Mouse (Mus musculus) liver, embryonic 12.5 days (tissue): ENCODE results near the gene Palm2. TPM values are rescaled to one million over a fixed set of nuclear protein-coding genes. Genes with fewer than 3 reads are reported as not detected.

Experiments
- ATAC-seq: fragments of 200-750 bp; cut with Nextera tagmentation; 2 replicates; pipeline ENCODE4 v1.8.0; 2017; ENCODE audit warnings: moderate number of reproducible peaks, mild to moderate bottlenecking, moderate library complexity
- H3K27ac ChIP-seq: fragments of 300-500 bp; sonication (generic); 2 replicates; pipeline ENCODE4 v1.5.1; 2016; ENCODE audit warnings: mild to moderate bottlenecking
- H3K27me3 ChIP-seq: fragments of 300-500 bp; sonication (generic); replicated peaks from 2 replicates; pipeline ENCODE4 v1.6.1; 2016; ENCODE audit warnings: mild to moderate bottlenecking, moderate library complexity
- H3K36me3 ChIP-seq: fragments of 300-500 bp; sonication (generic); 2 replicates; pipeline ENCODE4 v1.6.1; 2016; ENCODE audit warnings: mild to moderate bottlenecking, moderate library complexity
- H3K4me1 ChIP-seq: fragments of 300-500 bp; sonication (generic); 2 replicates; pipeline ENCODE4 v1.6.1; 2016
- H3K4me2 ChIP-seq: fragments of 300-500 bp; sonication (generic); 2 replicates; pipeline ENCODE4 v1.6.1; 2016; ENCODE audit warnings: mild to moderate bottlenecking, moderate library complexity
- H3K4me3 ChIP-seq: fragments of 300-500 bp; sonication (generic); 2 replicates; pipeline ENCODE4 v1.5.1; 2016; ENCODE audit warnings: mild to moderate bottlenecking, moderate library complexity
- H3K9ac ChIP-seq: fragments of 300-500 bp; sonication (generic); 2 replicates; pipeline ENCODE4 v1.6.1; 2016; ENCODE audit warnings: mild to moderate bottlenecking, moderate library complexity
- H3K9me3 ChIP-seq: fragments of 300-500 bp; sonication (generic); replicated peaks from 2 replicates; pipeline ENCODE4 v1.6.1; 2016; ENCODE audit warnings: mild to moderate bottlenecking, moderate library complexity
- WGBS: fragments of 180-500 bp; shearing (Covaris S2); methylation state at CpG from one replicate; pipeline ENCODE4 v1.1.7; 2016; ENCODE audit not compliant: insufficient replicate concordance; 5-methylcytosine and 5-hydroxymethylcytosine counted together
- polyA plus RNA-seq: library from polyadenylated mRNA; unstranded; fragments of >200 nt; fragmentation: Nextera tagmentation; extraction: Ambion mirVana; gene quantifications from 2 replicates; pipeline ENCODE4 v1.2.1, GENCODE M21; 2016

Gene Palm2
- polyA plus RNA-seq, 1 experiment from 2014 or later = 0.23 TPM

DNA sequence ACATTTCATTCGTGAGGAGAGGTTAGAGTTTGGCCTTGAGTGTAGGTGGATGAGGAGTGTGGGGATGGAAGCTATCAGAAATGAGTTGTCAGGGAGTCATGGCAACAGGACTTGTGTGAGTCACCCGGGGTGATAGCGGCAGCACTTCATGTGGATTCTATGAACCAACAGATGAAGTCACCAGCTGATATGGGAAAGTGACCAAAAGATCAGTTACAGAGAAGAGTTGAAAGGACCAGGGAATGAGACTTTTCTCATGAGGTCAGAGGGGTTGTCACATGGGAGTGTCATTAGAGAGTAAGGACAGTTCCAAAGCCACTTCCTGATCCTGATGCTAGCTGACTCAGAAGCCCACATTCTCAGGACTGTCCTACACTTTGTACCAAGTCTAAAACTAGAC lies 172.2 kb downstream of the Palm2 start:
- no peak overlapping the region for H3K27ac ChIP-seq
- no peak overlapping the region for H3K4me3 ChIP-seq
- no peak overlapping the region for H3K4me2 ChIP-seq
- no peaks in the 10 kb centered on the region for H3K4me1 ChIP-seq
- no peaks in the 10 kb centered on the region for H3K36me3 ChIP-seq
- no peak for ATAC-seq
- H3K9me3 ChIP-seq = no peaks in the 10 kb centered on the region
- WGBS = 48% methylated on average over 3 of the region's 3 CpGs
- H3K9ac ChIP-seq = no peak overlapping the region
- H3K27me3 ChIP-seq = no peaks in the 10 kb centered on the region

DNA sequence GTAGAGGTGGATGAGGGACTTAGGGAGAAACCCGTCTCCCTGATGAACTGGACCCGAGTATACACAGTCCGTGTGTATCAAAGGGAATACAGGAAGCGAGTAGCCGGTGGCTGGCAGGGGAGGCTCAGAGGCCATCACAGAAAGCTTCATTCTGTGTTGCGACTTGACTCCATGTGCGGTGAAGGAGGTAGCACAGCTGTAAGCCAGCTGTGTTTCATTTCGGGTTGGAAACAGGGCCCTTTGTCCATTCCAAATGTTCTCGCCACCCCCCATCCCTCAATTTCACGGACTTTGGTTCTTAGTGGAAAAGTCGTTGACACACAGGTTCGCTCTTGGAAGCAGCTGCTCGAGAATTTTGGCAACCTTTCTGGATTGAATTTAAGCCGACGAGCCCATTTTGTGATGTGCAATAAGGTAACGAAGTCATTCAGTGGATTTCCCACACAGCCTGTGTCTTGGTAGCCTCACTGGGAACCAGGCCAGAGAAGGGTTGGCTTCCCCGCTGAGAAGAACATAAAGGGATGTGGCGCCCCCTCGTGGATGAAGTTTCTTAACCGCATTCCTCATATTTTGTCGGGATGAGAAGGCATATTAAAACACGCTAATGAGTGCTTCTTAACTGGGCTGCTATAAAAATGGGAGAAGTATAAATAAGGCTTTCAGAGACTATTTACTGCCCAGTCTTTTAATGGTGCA lies 173.3 kb downstream of the Palm2 start:
- Histone ChIP-seq H3K4me2 (no peak overlapping the region), H3K9ac (no peak overlapping the region), H3K9me3 (no peaks in the 10 kb centered on the region), H3K36me3 (no peaks in the 10 kb centered on the region), H3K27ac (no peak overlapping the region), H3K27me3 (no peaks in the 10 kb centered on the region), H3K4me3 (no peak overlapping the region), H3K4me1 (no peaks in the 10 kb centered on the region)
- 50% methylated on average over 22 of the region's 22 CpGs for WGBS
- no peak for ATAC-seq

DNA sequence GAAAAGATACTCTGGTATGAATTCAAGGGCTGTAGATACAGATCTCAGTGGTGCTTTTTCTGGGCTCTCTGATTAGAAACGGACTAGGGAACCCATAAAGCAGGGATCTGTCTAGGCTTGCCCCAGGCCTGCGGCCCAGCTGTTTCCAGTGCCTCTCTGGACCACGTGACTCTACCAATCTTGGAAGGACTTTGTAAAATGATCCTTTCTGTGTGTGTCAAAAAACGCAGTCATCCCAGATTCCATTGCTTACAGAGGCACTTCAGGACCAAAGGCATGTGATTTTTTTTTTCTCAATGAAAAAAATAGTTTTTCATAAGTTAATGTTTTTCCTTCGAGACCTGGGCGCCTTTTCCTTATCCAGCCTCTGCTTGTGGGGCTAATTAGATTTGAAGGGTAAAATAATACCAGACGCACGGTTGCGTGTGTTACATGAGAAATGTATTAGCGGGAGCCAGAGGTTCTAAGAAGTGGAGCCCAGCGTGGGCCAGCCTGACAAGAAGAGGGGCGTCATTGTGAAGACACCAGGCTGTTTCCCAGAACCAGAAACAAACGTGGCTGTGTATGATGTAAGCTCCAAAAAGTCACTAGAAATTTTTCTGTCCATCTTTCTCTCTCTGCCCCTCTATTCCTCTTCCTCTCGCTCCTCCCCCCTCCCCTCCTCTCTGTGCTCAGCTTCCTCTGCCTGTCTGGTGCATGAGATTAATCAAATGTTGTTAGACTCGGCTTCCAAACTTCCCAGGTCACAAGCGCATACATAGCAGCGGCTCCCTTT lies 177.4 kb downstream of the Palm2 start:
- no peak overlapping the region for H3K27ac ChIP-seq
- H3K9ac ChIP-seq = no peak overlapping the region
- no peaks in the 10 kb centered on the region for H3K9me3 ChIP-seq
- ATAC-seq = no peak
- WGBS = 56% methylated on average over 17 of the region's 17 CpGs
- H3K27me3 ChIP-seq = no peaks in the 10 kb centered on the region
- no peak overlapping the region for H3K4me2 ChIP-seq
- no peak overlapping the region for H3K4me3 ChIP-seq
- no peaks in the 10 kb centered on the region for H3K36me3 ChIP-seq
- H3K4me1 ChIP-seq = no peaks in the 10 kb centered on the region

DNA sequence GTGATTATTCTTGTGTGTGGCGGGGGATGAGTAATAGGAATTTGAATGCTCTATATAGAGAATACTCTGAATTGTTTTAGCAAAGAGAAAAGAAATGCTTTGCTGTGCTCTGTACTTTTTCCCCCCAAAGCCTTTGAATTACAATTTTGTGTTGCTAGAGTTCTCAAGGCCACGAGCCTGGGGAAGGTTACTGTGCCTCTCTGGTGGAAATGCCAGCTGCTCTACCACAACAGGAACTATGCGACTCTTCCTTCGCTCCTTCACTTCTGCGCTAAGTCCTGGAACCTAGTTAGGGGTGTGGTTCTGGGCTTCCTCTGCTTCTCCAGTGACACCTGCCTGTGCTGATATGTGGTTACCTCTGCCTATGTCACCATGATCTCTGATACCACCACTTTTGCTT lies 178.7 kb downstream of the Palm2 start:
- 49% methylated on average over 5 of the region's 5 CpGs for WGBS
- H3K4me1 ChIP-seq = no peaks in the 10 kb centered on the region
- no peaks in the 10 kb centered on the region for H3K36me3 ChIP-seq
- no peak overlapping the region for H3K27ac ChIP-seq
- H3K9ac ChIP-seq = no peak overlapping the region
- no peak overlapping the region for H3K4me2 ChIP-seq
- H3K4me3 ChIP-seq = no peak overlapping the region
- no peaks in the 10 kb centered on the region for H3K9me3 ChIP-seq
- ATAC-seq = no peak
- no peaks in the 10 kb centered on the region for H3K27me3 ChIP-seq

DNA sequence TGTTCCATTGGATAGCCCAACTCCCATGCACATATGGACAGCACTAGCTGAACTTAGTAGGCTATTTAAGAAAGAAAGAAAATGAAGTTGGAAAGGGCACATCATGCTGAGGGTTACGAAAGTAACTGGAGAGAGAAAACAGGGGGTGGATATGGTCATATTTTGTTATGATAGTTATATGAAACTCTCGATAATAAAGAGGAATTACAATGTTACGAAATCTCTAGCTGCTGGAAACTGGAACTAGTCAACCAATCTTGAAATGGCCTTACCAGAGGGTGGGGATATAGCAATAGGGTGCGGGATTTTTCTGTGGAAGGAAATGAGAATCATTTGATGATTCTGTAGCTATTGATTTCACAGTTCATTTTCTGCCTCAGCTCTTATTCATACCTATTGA lies 180.6 kb downstream of the Palm2 start:
- no peak overlapping the region for H3K4me2 ChIP-seq
- H3K4me3 ChIP-seq = no peak overlapping the region
- 73% methylated on average over 4 of the region's 4 CpGs for WGBS
- no peak overlapping the region for H3K9ac ChIP-seq
- H3K4me1 ChIP-seq = no peaks in the 10 kb centered on the region
- ATAC-seq = no peak
- H3K36me3 ChIP-seq = no peaks in the 10 kb centered on the region
- no peak overlapping the region for H3K27ac ChIP-seq
- H3K9me3 ChIP-seq = no peaks in the 10 kb centered on the region
- no peaks in the 10 kb centered on the region for H3K27me3 ChIP-seq

DNA sequence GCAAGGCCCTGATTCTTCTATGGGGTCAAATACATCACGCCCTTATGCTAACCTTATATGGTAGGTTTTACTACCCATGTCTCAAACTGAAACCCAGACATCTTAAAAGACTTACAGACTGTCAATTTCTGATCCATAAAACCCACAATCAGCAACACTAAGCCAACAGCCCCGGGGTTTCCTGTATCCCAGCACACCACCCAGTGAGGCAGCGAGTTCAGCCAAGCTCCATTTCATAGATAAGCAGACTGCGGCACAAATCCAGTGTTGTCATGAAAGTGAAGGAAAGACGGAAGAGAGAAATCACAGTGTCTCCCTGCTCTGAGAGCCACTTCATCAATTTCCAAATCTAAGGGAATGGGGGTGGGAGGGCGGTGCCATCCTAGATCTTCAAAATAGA lies 184.7 kb downstream of the Palm2 start:
- Histone ChIP-seq H3K4me2 (no peak overlapping the region), H3K27me3 (no peaks in the 10 kb centered on the region), H3K9ac (no peak overlapping the region), H3K4me1 (no peaks in the 10 kb centered on the region), H3K4me3 (no peak overlapping the region), H3K36me3 (no peaks in the 10 kb centered on the region), H3K27ac (no peak overlapping the region), H3K9me3 (no peaks in the 10 kb centered on the region)
- WGBS = 72% methylated on average over 6 of the region's 6 CpGs
- ATAC-seq = no peak

DNA sequence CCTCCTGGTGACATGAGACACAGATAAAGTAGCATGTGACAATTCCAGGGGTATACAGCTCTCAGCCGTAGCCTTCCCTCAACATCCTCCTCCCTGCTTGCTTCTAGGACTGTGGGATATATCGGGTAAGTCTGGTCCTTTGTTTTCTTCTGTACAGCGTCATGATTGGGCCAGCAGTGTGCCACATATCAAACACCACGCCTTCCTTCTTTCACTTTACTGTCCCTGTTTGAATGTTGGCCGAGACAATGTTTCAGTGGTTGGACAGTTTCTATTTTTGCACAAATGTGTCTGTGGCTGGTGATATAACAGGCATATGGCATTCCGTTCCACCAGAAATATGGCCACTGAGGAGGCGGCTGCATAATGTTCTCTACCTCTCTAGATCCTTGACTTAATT lies 188.8 kb downstream of the Palm2 start:
- Histone ChIP-seq H3K4me2 (no peak overlapping the region), H3K4me3 (no peak overlapping the region), H3K36me3 (no peaks in the 10 kb centered on the region), H3K9ac (no peak overlapping the region), H3K27ac (no peak overlapping the region), H3K9me3 (no peaks in the 10 kb centered on the region), H3K27me3 (no peaks in the 10 kb centered on the region), H3K4me1 (no peaks in the 10 kb centered on the region)
- ATAC-seq = no peak
- 56% methylated on average over 7 of the region's 7 CpGs for WGBS

DNA sequence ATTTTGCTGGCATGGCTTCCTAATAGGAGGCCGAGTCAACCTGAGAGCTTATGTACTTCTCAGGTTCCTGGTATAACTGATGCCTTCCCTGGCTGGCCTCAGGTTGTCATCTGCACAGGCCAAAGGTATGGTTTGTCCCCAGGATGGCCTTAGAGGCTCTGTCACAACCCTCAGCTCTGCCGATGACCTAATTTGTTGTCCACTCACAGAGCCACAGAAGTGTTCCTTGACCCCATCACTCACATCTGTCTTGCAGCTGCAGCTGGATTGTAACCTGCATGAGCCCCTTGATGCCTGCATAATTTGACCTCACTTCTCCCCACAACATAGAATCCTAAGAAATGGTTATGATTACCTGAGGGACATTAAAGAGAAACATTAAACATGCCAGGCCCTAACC lies 190.8 kb downstream of the Palm2 start:
- Histone ChIP-seq H3K27me3 (no peaks in the 10 kb centered on the region), H3K4me3 (no peak overlapping the region), H3K9ac (no peak overlapping the region), H3K4me1 (no peaks in the 10 kb centered on the region), H3K36me3 (no peaks in the 10 kb centered on the region), H3K4me2 (no peak overlapping the region), H3K9me3 (no peaks in the 10 kb centered on the region), H3K27ac (no peak overlapping the region)
- 69% methylated on average over 2 of the region's 2 CpGs for WGBS
- ATAC-seq = no peak

DNA sequence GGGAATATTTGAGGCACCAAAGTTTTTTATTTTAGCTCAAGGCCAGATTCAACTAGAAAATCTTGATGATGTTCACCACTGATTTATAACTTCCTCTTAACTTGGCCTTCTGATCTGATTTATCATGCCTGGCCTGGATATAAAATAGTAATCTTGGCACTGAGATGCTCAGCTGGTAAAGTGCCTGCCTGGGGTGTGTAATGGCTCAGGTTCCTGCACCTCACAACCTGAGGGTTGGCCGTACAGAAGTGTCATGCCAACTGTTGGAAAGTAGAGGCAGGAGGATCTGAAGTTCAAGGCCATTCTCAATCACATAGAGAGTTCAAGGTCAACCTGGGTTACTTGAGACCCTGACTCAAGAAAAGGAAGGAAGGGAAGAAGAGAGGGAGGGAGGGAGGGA lies 191.3 kb downstream of the Palm2 start:
- no peaks in the 10 kb centered on the region for H3K27me3 ChIP-seq
- H3K27ac ChIP-seq = no peak overlapping the region
- H3K4me1 ChIP-seq = no peaks in the 10 kb centered on the region
- 48% methylated on average over 1 of the region's 1 CpGs for WGBS
- H3K4me3 ChIP-seq = no peak overlapping the region
- no peak overlapping the region for H3K4me2 ChIP-seq
- H3K36me3 ChIP-seq = no peaks in the 10 kb centered on the region
- ATAC-seq = no peak
- no peak overlapping the region for H3K9ac ChIP-seq
- H3K9me3 ChIP-seq = no peaks in the 10 kb centered on the region

DNA sequence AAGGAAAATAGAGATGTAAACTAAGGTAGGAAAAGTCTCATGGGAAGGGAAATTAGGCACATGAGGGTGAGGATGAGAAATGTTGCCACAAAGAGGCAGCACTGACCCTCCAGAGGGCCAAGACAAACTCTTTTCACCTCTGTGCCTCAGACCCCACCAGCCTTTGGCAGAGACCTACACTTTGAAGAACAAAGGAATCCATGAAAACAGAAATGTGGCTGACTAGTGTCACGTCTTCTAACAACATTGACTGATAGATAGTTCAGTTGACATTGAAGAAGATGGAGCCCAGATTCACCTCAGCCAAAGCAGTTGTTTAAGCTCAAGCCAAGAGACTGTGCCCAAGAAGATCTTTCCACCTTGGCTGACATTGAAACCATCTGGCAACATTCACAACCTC lies 191.7 kb downstream of the Palm2 start:
- 56% methylated on average over 1 of the region's 1 CpGs for WGBS
- Histone ChIP-seq H3K36me3 (no peaks in the 10 kb centered on the region), H3K27me3 (no peaks in the 10 kb centered on the region), H3K4me2 (no peak overlapping the region), H3K27ac (no peak overlapping the region), H3K4me3 (no peak overlapping the region), H3K9me3 (no peaks in the 10 kb centered on the region), H3K9ac (no peak overlapping the region), H3K4me1 (no peaks in the 10 kb centered on the region)
- ATAC-seq = no peak

DNA sequence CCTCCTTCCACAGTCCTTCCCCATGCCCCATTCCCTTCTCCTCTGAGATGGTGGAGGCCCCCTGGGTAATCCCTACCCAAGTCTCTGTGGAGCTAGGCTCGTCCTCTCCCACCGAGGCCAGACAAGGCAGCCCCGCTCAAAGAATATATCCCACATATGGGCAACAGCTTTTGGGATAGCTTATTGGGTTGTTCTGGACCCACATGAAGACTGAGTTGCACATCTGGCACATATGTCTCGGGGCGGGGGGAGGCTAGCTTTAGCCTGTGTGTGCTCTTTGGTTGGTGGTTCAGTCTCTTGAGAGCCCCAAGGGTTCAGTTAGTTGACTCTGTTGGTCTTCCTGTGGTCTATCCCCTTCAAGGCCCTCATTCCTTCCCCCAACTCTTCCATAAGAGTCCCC lies 192.9 kb downstream of the Palm2 start:
- 78% methylated on average over 5 of the region's 5 CpGs for WGBS

DNA sequence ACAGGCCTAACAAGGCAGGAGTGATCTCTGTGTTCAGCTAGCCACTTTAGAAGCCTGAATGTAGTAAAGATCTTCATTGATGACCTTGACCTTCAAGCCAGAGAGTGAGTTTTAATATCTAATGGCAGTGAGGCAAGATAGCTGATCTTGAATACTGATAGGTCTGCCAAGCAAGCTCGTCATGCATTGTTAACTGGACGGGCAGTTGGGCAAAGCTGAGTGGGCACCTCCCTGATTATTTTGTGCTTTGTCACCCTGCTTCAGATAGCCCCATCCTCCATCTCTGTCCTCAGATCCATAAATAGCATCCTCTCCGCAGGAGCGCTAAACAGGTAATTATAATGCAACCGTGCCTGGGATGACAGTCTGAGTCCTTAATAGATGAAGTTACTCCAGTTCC lies 198.3 kb downstream of the Palm2 start:
- Histone ChIP-seq H3K9ac (no peak overlapping the region), H3K36me3 (no peaks in the 10 kb centered on the region), H3K4me3 (no peak overlapping the region), H3K27ac (no peak overlapping the region), H3K4me1 (no peaks in the 10 kb centered on the region), H3K9me3 (no peaks in the 10 kb centered on the region), H3K27me3 (no peaks in the 10 kb centered on the region), H3K4me2 (no peak overlapping the region)
- ATAC-seq = no peak
- WGBS = 73% methylated on average over 5 of the region's 5 CpGs

More for the DNA sequence above, 192.9 kb downstream of the Palm2 start:
- ATAC-seq = no peak
- H3K9me3 ChIP-seq = no peaks in the 10 kb centered on the region
- H3K9ac ChIP-seq = no peak overlapping the region
- no peak overlapping the region for H3K4me3 ChIP-seq
- H3K27ac ChIP-seq = no peak overlapping the region
- no peaks in the 10 kb centered on the region for H3K27me3 ChIP-seq
- no peak overlapping the region for H3K4me2 ChIP-seq
- no peaks in the 10 kb centered on the region for H3K36me3 ChIP-seq
- no peaks in the 10 kb centered on the region for H3K4me1 ChIP-seq
